Mouse (Mus musculus): Measurements from ENCODE around the gene Blvrb.

Blvrb gene

DNA sequence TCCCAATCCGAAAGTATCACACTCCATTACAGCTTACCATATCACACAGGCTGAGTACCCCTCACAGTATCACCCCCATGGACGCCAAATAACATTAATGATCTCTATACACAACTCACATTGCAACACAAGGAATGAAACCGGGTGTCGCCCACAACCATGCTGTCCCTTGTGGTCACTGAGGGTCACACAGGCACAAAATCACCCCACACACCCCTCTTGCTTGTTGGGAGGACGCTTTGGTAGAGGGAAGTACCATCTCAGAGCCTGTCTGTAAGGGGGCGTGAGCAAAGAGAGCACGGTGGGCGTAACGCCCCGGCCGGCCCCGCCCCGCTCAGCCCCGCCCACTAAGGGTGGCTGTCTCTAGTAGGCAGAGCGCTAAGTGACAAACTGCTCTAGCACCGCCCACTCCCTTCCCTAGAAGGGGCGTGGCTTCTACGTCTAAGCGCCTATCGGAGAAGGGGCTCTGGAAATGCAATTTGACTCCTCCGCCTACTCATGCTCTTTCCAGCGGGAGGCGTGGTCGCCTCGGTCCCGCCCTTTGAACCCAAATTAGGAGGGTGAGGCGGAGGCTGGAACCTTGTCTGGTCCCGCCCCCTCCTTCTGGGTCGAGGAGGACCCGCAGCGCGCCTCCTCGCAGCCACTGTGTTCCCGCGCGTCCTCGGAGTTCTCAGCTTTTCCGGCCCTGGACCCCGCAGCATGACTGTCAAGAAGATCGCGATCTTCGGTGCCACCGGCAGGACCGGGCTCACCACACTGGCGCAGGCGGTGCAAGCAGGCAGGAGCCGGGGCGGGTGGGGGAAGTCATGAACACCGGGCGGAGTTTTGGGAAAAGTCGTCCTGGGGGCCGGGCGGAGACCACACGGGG, at the start of gene Blvrb, which contains the start of gene Sptbn4:
TSS of gene Blvrb (plus strand) at position 560 of the 868 bp plus-strand sequence.
TSS of gene Sptbn4 (minus strand) at position 268 of the 868 bp plus-strand sequence.
- DNase-seq (ENCODE audit: low spot score in 2 of 2), result peak; percentile 97 to 99

DNA sequence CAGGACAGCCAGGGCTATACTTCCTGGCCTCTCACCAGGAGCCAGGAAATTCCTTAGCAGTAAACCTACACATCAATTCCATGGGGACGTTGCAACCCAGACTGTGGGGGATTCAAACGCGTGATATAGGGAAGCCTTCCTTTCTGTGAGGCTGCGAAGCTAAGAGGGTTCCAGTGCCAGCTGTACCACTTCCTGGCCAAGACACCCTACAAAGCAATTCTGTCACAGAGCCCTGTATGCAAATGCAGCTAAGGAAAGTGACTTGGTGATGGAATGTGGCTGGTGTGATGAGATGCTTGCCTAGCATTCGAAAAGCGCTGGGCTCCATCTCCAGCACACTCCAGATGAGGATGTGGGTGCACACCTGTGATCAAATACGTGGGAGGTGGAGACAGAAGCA, 47.2 kb upstream of the Blvrb start:
- no peak for DNase-seq (ENCODE audit: low spot score in 2 of 2)

DNA sequence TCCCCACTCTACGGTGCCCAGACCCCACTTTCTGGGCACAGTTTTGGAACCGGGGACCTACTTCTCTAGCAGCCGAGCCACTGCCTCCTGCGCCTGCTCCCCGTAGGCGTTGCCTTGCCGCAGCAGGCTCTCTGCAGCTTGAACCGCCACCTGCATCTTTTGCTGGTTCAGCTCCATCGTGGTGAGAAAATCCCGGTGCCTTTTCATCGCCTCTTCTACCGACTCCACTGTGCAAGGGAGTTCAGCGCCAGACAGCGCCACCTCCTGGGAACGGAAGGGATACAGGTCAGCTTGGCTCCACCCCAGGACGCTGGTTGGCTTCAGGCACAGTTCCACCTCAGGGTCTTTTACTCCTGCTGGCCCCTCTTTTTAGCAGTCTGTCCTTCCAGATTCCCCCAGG, 45.1 kb upstream of the Blvrb start:
- peak; percentile 48 to 61 for DNase-seq (ENCODE audit: low spot score in 2 of 2)

DNA sequence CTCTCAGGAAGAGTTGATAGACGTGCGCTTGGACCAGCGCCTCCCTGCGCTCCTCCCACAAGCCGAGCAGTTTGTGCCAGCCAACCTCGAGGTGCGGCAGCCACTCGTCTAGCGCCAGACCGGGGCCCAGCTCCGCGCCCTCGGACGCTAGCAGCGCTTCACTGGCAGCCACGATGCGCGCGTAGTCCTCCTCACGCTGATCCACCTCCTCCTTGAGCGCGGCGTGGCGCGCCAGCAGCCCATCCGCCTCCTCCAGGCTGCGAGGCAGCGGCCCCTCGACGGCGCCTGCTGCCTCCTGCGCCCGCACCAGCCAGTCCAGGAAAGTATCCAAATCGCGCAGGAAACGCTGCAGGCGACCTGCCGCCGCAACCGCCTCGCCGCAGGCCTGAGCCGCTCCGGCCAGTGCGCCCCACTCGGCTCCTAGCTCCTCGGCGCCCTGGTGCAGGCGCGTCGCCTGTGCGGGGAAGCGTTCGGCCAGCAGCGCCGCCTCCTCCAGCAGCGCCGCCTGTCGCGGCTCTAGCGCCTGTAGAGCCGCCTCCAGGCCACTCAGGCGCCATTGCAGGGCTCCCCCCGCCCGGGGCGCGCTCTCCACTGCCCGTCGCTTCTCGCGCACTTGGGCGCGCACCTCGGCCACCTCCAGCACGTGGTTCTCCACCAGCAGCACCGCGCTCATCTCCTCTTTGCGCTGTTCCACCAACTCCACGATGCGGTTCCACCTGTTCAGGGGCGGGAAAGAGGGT, 43.4 kb upstream of the Blvrb start:
- DNase-seq (ENCODE audit: low spot score in 2 of 2), result no peak

- DNase-seq (ENCODE audit: low spot score in 2 of 2), result no peak
These were observed 41.3 kb upstream of the Blvrb start for GRCm38 (mm10) chr7:27406481-27406880.

GRCm38 (mm10) chr7:27407816-27408215, 40.0 kb upstream of the Blvrb start:
- DNase-seq (ENCODE audit: low spot score in 2 of 2), result no peak

- DNase-seq (ENCODE audit: low spot score in 2 of 2), result peak; percentile 68 to 76
These were observed 39.2 kb upstream of the Blvrb start for GRCm38 (mm10) chr7:27408379-27409176.

DNA sequence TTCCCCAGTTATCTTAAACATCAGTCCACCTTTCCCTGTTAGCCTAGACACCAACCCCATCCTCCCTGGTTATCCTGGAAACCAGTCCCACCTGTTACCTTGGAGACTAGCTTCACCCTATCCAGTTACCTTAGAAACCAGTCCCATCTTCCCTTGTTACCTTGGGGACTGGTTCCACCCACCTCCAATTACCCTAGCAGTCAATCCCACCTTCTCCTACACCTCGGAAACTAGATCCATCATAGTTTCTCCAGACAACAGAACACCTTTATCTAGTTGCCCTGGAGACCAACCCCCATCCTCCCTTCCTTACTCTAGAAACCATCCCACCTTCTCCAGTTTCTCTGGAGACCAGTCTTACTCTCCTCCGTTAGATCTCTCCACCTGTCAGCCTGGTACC, 30.6 kb upstream of the Blvrb start:
- DNase-seq (ENCODE audit: low spot score in 2 of 2), result no peak

GRCm38 (mm10) chr7:27419101-27419500, 28.7 kb upstream of the Blvrb start:
- DNase-seq (ENCODE audit: low spot score in 2 of 2), result no peak

DNA sequence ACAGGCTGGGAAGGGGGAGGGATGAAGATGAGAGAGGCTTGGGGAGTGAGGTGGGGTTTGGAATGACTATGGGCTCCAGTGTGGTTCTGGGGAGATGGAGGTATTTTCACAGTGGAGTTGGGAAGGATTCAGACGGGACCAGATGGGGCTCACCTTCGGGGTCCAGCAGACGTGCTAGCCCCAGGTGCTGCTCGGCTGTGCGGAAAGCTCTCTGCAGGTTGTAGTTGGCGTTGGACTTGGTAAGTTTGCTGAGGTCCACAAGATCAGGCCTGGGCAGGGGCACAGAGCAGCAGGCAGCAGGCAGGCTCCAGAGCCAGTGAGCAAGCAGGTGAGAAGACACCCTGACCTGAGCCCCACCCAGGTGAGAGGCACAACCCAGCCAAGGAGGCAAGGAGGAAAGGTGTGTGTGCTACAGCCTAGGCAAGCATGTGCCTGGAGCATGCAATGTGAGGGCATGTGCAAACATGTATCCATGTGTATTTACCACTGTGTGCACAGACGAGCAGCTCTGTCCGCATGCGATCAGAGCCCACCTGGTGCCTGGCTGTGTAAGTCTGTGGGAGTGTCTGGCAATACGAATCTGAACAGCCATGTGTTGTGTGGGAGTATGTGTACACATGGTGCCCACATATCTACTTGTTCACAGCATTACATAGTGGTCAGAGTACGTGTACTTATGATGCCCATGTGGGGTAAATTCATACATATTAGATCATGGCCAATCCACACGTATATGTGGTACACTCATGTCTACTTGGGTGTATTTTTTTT, 24.0 kb upstream of the Blvrb start:
- no peak for DNase-seq (ENCODE audit: low spot score in 2 of 2)

DNA sequence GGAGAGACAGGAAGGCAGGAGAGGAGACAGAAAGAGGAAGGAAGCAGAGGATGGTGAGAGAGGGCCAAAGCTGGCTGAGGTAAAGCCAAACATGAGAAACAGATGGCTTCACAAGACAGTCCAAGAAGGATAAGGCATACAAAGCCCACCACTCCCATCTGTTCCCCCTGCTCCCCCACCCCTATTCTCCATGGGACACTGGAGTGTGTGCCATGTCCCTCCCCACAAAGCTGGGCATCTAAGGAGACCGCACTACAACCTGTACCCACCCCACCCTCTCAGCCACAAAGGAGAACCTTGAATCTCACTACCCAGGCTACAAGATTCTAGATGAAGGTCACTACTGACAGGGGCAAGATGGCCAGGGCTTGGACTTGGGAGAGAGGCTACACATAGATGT, 20.4 kb upstream of the Blvrb start:
- no peak for DNase-seq (ENCODE audit: low spot score in 2 of 2)

- no peak for DNase-seq (ENCODE audit: low spot score in 2 of 2)
These were observed 19.8 kb upstream of the Blvrb start for GRCm38 (mm10) chr7:27428002-27428401.

DNA sequence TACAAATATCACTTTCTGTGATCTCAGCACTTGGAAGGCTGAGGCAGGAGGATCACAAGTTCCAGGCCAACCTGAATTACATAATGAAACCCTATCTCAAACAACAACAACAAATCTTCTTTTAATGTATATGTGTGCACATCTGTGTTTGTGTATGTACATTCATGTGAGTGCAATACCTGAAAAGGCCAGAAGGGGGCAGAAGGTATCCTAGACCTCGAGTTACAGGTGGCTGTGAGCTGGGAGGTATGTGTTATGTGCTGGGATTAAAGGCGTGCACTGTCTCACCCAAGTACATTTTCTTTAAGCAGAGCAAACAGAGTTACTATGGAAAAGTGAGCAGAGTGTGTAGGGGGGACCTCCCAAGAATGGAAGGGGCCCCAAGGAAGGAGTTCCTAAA, 18.6 kb upstream of the Blvrb start:
- DNase-seq (ENCODE audit: low spot score in 2 of 2), result no peak

- no peak for DNase-seq (ENCODE audit: low spot score in 2 of 2)
These were observed 14.4 kb upstream of the Blvrb start for GRCm38 (mm10) chr7:27433349-27433748.

- DNase-seq (ENCODE audit: low spot score in 2 of 2), result no peak
These were observed 14.0 kb upstream of the Blvrb start for GRCm38 (mm10) chr7:27433794-27434193.

GRCm38 (mm10) chr7:27437544-27437943, 10.2 kb upstream of the Blvrb start:
- DNase-seq (ENCODE audit: low spot score in 2 of 2), result no peak

DNA sequence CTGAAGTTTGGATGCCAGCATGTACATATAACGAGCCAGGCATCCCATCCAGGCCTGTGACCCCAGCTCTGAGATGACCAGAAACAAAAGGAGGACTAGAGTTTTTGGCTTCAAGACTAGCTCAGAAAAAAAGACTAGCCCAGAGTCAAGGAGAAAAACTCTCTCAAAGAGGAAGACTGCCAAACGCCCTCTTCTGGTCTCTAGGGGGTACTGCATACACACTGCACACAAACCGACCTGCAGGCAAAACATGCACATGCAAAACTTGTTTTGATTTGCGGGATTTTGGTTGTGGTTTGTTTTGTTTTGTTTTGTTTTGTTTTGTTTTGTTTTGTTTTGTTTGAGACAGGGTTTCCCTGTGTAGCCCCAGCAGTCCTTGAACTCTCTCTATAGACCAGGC, 7.8 kb upstream of the Blvrb start:
- DNase-seq (ENCODE audit: low spot score in 2 of 2), result no peak

GRCm38 (mm10) chr7:27446051-27446450, 1.7 kb upstream of the Blvrb start:
- DNase-seq (ENCODE audit: low spot score in 2 of 2), result no peak

GRCm38 (mm10) chr7:27446521-27447418, 1.0 kb upstream of the Blvrb start:
- DNase-seq (ENCODE audit: low spot score in 2 of 2), result no peak

Data from urinary bladder, postnatal 36 days (tissue).